Mouse (Mus musculus): ENCODE results near the gene Gm11034. TPM values are rescaled to one million over a fixed set of nuclear protein-coding genes. Genes with fewer than 3 reads are reported as not detected.

Gene Gm11034
- polyA plus RNA-seq, 1 experiment: not detected

DNA sequence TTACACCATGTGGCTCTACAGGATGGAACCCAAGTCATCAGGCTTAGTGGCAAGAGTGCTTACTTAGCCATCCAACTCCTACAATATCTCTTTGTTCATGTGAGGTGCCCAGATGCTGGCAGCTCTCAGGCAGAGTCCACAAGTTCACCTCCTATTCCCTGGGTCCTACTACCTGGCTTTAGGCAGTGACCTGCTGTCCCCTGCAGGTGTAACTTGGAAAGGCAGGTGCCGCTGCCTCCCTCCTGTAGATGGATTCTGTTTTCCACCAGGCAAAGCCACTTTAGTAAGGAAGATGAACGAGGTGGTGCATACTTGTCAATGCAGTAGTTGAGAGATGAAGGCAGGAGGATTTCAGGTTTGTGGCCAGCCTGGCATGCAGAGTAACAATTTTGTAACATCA lies 1.6 kb upstream of the Gm11034 start:
- H3K4me3 ChIP-seq (ENCODE audit: extremely low read depth, insufficient read depth, insufficient read length): no peak overlapping the region
- H3K27me3 ChIP-seq (ENCODE audit: control insufficient read depth, insufficient read depth, low read length): no peaks in the 10 kb centered on the region
- peaks cover 25% of the 10 kb centered on the region for H3K4me1 ChIP-seq (ENCODE audit: control insufficient read depth, insufficient read depth, insufficient read length)
- TF ChIP-seq POLR2A (IDR thresholded peaks at IDR 0.05; ENCODE audit: low read depth, low read length): no peak
- TF ChIP-seq CTCF (IDR thresholded peaks at IDR 0.05; ENCODE audit: extremely low read depth, insufficient read depth, insufficient read length, insufficient replicate concordance): peak; percentile 83; the same call in 1 of the 2 replicates
- 49% methylated on average over 2 of the region's 2 CpGs for WGBS
- peak in 1 of 2 experiments; percentile 67 for DNase-seq (ENCODE audit: low read depth in 1 of 2, low spot score in 2 of 2)
- H3K36me3 ChIP-seq (ENCODE audit: control insufficient read depth, insufficient read depth, low read length): no peaks in the 10 kb centered on the region
- H3K27ac ChIP-seq (ENCODE audit: insufficient read depth, low read length): peak overlapping the region; percentile 36; the same call in 1 of the 2 replicates

DNA sequence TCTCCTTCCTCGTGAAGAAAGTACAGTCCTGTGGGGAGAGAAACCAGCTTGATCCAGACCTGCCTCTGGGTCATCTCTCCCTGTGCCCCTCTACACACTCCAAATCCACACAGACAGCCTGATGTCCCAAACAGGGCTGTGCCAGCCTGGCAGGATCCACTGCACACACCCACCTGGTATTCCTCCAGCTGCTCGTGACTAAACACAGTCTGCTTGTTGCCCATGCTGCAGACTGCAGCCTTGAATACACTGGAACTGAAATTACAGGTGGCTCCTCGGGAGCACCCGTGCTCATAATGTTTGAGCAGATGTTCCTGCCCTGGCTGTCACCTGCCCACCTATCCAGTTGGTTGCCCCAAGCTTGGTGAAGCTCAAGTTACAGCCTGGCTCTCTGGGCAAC lies 685 bp downstream of the Gm11034 start, which contains the start of gene Cib3:
Gene Cib3, minus strand, starts transcription at position 87 of the 400 bp plus-strand sequence.
- no peak for DNase-seq (ENCODE audit: low read depth in 1 of 2, low spot score in 2 of 2)
- 65% methylated on average over 4 of the region's 4 CpGs for WGBS
- TF ChIP-seq POLR2A (IDR thresholded peaks at IDR 0.05; ENCODE audit: low read depth, low read length) (no peak), CTCF (IDR thresholded peaks at IDR 0.05; ENCODE audit: extremely low read depth, insufficient read depth, insufficient read length, insufficient replicate concordance) (no peak)
- Histone ChIP-seq H3K4me3 (ENCODE audit: extremely low read depth, insufficient read depth, insufficient read length) (no peak within 1 kb of the TSS), H3K4me1 (ENCODE audit: control insufficient read depth, insufficient read depth, insufficient read length) (peaks cover 25% of the 10 kb centered on the region), H3K27me3 (ENCODE audit: control insufficient read depth, insufficient read depth, low read length) (no peaks in the 10 kb centered on the region), H3K27ac (ENCODE audit: insufficient read depth, low read length) (peak within 1 kb of the TSS; percentile 61), H3K36me3 (ENCODE audit: control insufficient read depth, insufficient read depth, low read length) (no peaks in the 10 kb centered on the region)

DNA sequence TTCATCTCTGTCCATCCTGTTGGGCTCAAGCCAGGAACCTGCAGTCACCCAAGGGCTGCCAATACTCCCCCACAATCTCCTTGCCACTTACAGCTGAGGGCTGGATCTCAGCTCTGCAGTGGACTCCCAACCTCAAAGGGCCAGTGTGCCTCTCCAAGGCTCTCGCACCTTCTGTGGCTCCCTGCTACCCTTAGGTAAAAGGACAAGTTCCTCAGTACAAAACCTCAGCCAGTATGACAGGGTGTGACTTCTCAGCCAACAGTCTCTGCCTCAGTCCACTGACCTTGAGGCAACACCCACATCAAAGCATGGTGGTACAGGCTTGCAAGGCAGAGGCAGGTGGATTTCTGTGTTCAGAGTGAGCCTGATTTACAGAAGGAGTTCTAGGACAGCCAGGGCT lies 1.6 kb downstream of the Gm11034 start:
- no peak for TF ChIP-seq CTCF (IDR thresholded peaks at IDR 0.05; ENCODE audit: extremely low read depth, insufficient read depth, insufficient read length, insufficient replicate concordance)
- no peak for TF ChIP-seq POLR2A (IDR thresholded peaks at IDR 0.05; ENCODE audit: low read depth, low read length)
- Histone ChIP-seq H3K4me3 (ENCODE audit: extremely low read depth, insufficient read depth, insufficient read length) (no peak overlapping the region), H3K27me3 (ENCODE audit: control insufficient read depth, insufficient read depth, low read length) (no peaks in the 10 kb centered on the region), H3K27ac (ENCODE audit: insufficient read depth, low read length) (peak overlapping the region; percentile 61), H3K4me1 (ENCODE audit: control insufficient read depth, insufficient read depth, insufficient read length) (peaks cover 29% of the 10 kb centered on the region), H3K36me3 (ENCODE audit: control insufficient read depth, insufficient read depth, low read length) (no peaks in the 10 kb centered on the region)
- 43% methylated on average over 1 of the region's 1 CpGs for WGBS
- DNase-seq (ENCODE audit: low read depth in 1 of 2, low spot score in 2 of 2): peak in 1 of 2 experiments; percentile 24

DNA sequence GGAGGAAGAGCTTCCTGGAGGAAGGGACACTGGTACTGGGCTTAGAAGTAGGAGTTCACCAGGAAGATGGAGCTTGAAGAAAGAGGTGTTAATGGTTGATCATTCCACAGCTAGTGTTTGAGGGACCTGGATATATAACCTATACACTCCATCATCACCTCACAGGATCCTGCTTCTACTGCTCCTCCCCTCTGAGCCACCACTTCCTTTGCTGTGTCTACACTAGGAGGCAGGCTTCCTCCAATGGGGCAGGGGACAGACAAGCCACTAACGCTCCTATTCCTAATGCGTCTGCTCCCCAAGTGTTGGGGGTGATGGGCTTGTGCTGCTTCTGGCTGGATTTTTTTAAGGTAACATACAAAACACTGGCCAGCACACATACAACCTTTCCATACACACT lies 2.7 kb downstream of the Gm11034 start:
- H3K27me3 ChIP-seq (ENCODE audit: control insufficient read depth, insufficient read depth, low read length): no peaks in the 10 kb centered on the region
- no peak for DNase-seq (ENCODE audit: low read depth in 1 of 2, low spot score in 2 of 2)
- peaks cover 24% of the 10 kb centered on the region; the same call in 1 of the 2 replicates for H3K4me1 ChIP-seq (ENCODE audit: control insufficient read depth, insufficient read depth, insufficient read length)
- H3K4me3 ChIP-seq (ENCODE audit: extremely low read depth, insufficient read depth, insufficient read length): no peak overlapping the region
- WGBS: 55% methylated on average over 2 of the region's 2 CpGs
- no peaks in the 10 kb centered on the region for H3K36me3 ChIP-seq (ENCODE audit: control insufficient read depth, insufficient read depth, low read length)
- no peak for TF ChIP-seq CTCF (IDR thresholded peaks at IDR 0.05; ENCODE audit: extremely low read depth, insufficient read depth, insufficient read length, insufficient replicate concordance)
- no peak for TF ChIP-seq POLR2A (IDR thresholded peaks at IDR 0.05; ENCODE audit: low read depth, low read length)
- H3K27ac ChIP-seq (ENCODE audit: insufficient read depth, low read length): no peak overlapping the region

DNA sequence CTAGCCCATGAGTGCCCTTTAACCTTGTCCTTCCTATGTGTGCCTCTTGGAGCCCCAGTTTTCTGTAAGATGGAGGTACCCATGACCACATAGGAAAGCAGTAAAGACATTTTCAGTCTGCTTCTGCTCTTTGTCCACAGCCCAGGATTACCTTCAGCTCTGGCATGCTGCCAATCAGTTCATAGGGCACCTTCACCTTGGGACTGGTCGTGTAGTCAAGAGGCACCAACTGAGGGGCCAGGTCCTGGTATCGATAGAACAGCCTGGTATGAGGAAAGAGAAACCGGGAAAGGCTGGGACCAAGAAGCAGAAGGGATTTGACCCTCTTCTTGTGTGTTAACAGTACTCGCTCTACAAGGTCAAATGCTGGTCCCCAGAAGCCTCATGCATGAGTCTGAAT lies 3.2 kb downstream of the Gm11034 start:
- Histone ChIP-seq H3K27ac (ENCODE audit: insufficient read depth, low read length) (no peak overlapping the region), H3K27me3 (ENCODE audit: control insufficient read depth, insufficient read depth, low read length) (no peaks in the 10 kb centered on the region), H3K4me3 (ENCODE audit: extremely low read depth, insufficient read depth, insufficient read length) (no peak overlapping the region), H3K4me1 (ENCODE audit: control insufficient read depth, insufficient read depth, insufficient read length) (peaks cover 21% of the 10 kb centered on the region; the same call in 1 of the 2 replicates), H3K36me3 (ENCODE audit: control insufficient read depth, insufficient read depth, low read length) (no peaks in the 10 kb centered on the region)
- TF ChIP-seq CTCF (IDR thresholded peaks at IDR 0.05; ENCODE audit: extremely low read depth, insufficient read depth, insufficient read length, insufficient replicate concordance) (no peak), POLR2A (IDR thresholded peaks at IDR 0.05; ENCODE audit: low read depth, low read length) (no peak)
- WGBS: 76% methylated on average over 4 of the region's 4 CpGs
- no peak for DNase-seq (ENCODE audit: low read depth in 1 of 2, low spot score in 2 of 2)

DNA sequence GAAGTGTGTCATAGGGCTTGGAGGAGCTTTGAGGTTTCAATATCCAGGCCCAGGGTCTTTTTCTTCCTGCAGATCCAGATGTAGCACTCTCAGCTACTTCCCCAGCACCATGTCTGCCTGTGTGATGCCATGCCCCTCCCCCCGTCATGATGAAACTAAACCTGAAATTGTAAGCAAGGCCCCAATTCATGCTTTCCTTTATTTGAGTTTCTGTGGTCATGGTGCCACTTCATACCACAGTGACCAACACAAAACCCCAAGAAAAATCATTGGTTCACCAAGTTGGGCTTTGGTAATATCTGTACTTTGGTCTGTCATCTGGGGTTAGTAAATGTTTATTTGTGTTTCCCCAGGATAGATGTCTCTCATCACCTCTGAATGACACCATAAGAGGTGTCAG lies 4.9 kb downstream of the Gm11034 start:
- Histone ChIP-seq H3K4me1 (ENCODE audit: control insufficient read depth, insufficient read depth, insufficient read length) (peaks cover 14% of the 10 kb centered on the region; the same call in 1 of the 2 replicates), H3K27me3 (ENCODE audit: control insufficient read depth, insufficient read depth, low read length) (no peaks in the 10 kb centered on the region), H3K27ac (ENCODE audit: insufficient read depth, low read length) (no peak overlapping the region), H3K36me3 (ENCODE audit: control insufficient read depth, insufficient read depth, low read length) (no peaks in the 10 kb centered on the region), H3K4me3 (ENCODE audit: extremely low read depth, insufficient read depth, insufficient read length) (no peak overlapping the region)
- DNase-seq (ENCODE audit: low read depth in 1 of 2, low spot score in 2 of 2): no peak
- WGBS: 91% methylated on average over 1 of the region's 1 CpGs
- TF ChIP-seq POLR2A (IDR thresholded peaks at IDR 0.05; ENCODE audit: low read depth, low read length) (no peak), CTCF (IDR thresholded peaks at IDR 0.05; ENCODE audit: extremely low read depth, insufficient read depth, insufficient read length, insufficient replicate concordance) (no peak)

DNA sequence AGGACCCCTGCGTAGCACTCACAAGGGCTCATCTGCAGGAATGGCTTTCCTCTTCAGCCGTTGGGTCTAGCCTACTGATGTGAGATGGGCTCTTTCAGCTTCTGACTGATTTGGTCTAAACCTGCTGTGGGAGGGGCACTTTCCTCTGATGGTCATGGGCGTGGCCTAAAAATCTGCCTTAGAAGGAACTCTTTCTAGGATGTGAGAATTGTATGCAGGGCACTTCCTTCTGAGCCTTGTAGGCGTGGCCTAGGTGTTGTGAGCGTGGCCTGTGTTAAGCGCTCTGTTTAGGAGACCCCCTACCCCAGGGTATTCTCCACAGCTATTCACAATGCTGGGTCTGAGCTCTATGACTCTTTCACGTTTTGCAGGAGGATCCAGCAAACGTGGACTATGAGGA lies 15.4 kb downstream of the Gm11034 start:
- H3K4me3 ChIP-seq (ENCODE audit: extremely low read depth, insufficient read depth, insufficient read length): no peak overlapping the region
- peaks cover 48% of the 10 kb centered on the region for H3K36me3 ChIP-seq (ENCODE audit: control insufficient read depth, insufficient read depth, low read length)
- no peak overlapping the region for H3K27ac ChIP-seq (ENCODE audit: insufficient read depth, low read length)
- WGBS: 86% methylated on average over 8 of the region's 8 CpGs
- TF ChIP-seq CTCF (IDR thresholded peaks at IDR 0.05; ENCODE audit: extremely low read depth, insufficient read depth, insufficient read length, insufficient replicate concordance) (no peak), POLR2A (IDR thresholded peaks at IDR 0.05; ENCODE audit: low read depth, low read length) (no peak)
- H3K27me3 ChIP-seq (ENCODE audit: control insufficient read depth, insufficient read depth, low read length): no peaks in the 10 kb centered on the region
- no peaks in the 10 kb centered on the region for H3K4me1 ChIP-seq (ENCODE audit: control insufficient read depth, insufficient read depth, insufficient read length)
- DNase-seq (ENCODE audit: low read depth in 1 of 2, low spot score in 2 of 2): no peak

All from spleen, adult 2 months (tissue).